18 mouse cellular contexts compared by ENCODE assay signal in genomic region chr9:112992937-112993336, GRCm38 (mm10).
"Had no signal": no experiment of that assay in that cellular context is flagged by ENCODE, and none has a peak within 500 bp of the region (broad histone marks: within the 10 kb centered on the region; RNA-seq: fewer than 3 reads in every experiment).

No protein-coding gene starts in this region.

- ATAC-seq: liver, postnatal 0 days; midbrain, embryonic 16.5 days had no signal

- H3K4me1 ChIP-seq: midbrain, embryonic 10.5 days; neural tube, embryonic 13.5 days; stomach, embryonic 15.5 days had no signal

- H3K9me3 ChIP-seq: liver, embryonic 13.5 days; midbrain, embryonic 10.5 days; neural tube, embryonic 13.5 days; stomach, embryonic 15.5 days had no signal

- DNase-seq: kidney, adult 11 months; kidney, adult 9 months; kidney, postnatal 10 days; kidney, postnatal 4 days; left cerebral cortex, postnatal 4 days; liver; liver, postnatal 0 days; lung, postnatal 36 days; retina, postnatal 1 day; right cerebral cortex, postnatal 14 days; thymus, adult 2 months; thymus, postnatal 25 days had no signal

- H3K27ac ChIP-seq: layer of hippocampus, adult 2 months; liver, embryonic 13.5 days; midbrain, embryonic 10.5 days; neural tube, embryonic 13.5 days; stomach, embryonic 15.5 days had no signal

- H3K4me3 ChIP-seq: layer of hippocampus, adult 2 months; liver, embryonic 13.5 days; midbrain, embryonic 10.5 days; neural tube, embryonic 13.5 days; stomach, embryonic 15.5 days had no signal

- H3K36me3 ChIP-seq: liver, embryonic 13.5 days; midbrain, embryonic 10.5 days; neural tube, embryonic 13.5 days; stomach, embryonic 15.5 days had no signal

- H3K4me2 ChIP-seq: liver, embryonic 13.5 days; neural tube, embryonic 13.5 days; stomach, embryonic 15.5 days had no signal

- H3K9ac ChIP-seq: liver, embryonic 13.5 days; liver, postnatal 0 days; neural tube, embryonic 13.5 days; stomach, embryonic 15.5 days had no signal

- H3K27me3 ChIP-seq: liver, embryonic 13.5 days; neural tube, embryonic 13.5 days; stomach, embryonic 15.5 days had no signal
